ENCODE assay signal across 9 mouse cellular contexts in genomic region chr3:98426749-98427148, GRCm38 (mm10). TPM values are rescaled to one million over a fixed set of nuclear protein-coding genes. Genes with fewer than 3 reads are reported as not detected.
A peak's percentile ranks its signal among the peaks of the same experiment; 100 is the strongest.
DNase-seq lines count a peak whose midpoint lies in the region; ATAC-seq and TF ChIP-seq lines count a peak whose summit lies in the region.
"Had no signal": no experiment of that assay in that cellular context is flagged by ENCODE, and none has a peak within 500 bp of the region (broad histone marks: within the 10 kb centered on the region; RNA-seq: fewer than 3 reads in every experiment).

No protein-coding gene starts in this region.

- H3K27ac ChIP-seq in lung, postnatal 0 days (ENCODE audit: low read length), result no peak overlapping the region
- H3K27ac ChIP-seq in limb, embryonic 14.5 days (replicated peaks; ENCODE audit: low read depth, low read length), result no peak overlapping the region
- no peak overlapping the region for H3K27ac ChIP-seq in stomach, embryonic 15.5 days

- no peaks in the 10 kb centered on the region for H3K27me3 ChIP-seq in lung, postnatal 0 days (replicated peaks; ENCODE audit: insufficient read depth, low read length)
- peaks cover 29% of the 10 kb centered on the region for H3K27me3 ChIP-seq in limb, embryonic 14.5 days (ENCODE audit: control insufficient read depth, insufficient read depth, low read length)
- peaks cover 16% of the 10 kb centered on the region for H3K27me3 ChIP-seq in stomach, embryonic 15.5 days (replicated peaks)

- no peak for TF ChIP-seq EP300 in lung, postnatal 0 days (IDR thresholded peaks at IDR 0.05)

- H3K4me3 ChIP-seq in lung, postnatal 0 days (ENCODE audit: low read depth, low read length), result no peak overlapping the region
- peak overlapping the region; percentile 59 for H3K4me3 ChIP-seq in limb, embryonic 14.5 days (replicated peaks; ENCODE audit: low read length)
- peak overlapping the region; percentile 58 for H3K4me3 ChIP-seq in stomach, embryonic 15.5 days (replicated peaks)

- H3K4me1 ChIP-seq in lung, postnatal 0 days (ENCODE audit: insufficient read depth, low read depth, low read length), result peaks cover 13% of the 10 kb centered on the region; the same call in 1 of the 2 replicates
- H3K4me1 ChIP-seq in limb, embryonic 14.5 days (ENCODE audit: control insufficient read depth, insufficient read depth, low read length), result peaks cover 5% of the 10 kb centered on the region; the same call in 1 of the 2 replicates
- peaks cover 14% of the 10 kb centered on the region for H3K4me1 ChIP-seq in stomach, embryonic 15.5 days

- no peak for DNase-seq in frontal cortex, adult 2 months (ENCODE audit: extremely low spot score in 1 of 2, low spot score in 1 of 2)
- DNase-seq in lung, postnatal 0 days (ENCODE audit: low spot score), result no peak
- DNase-seq in lung, adult 18-20 months, result no peak
- DNase-seq in limb, embryonic 14.5 days (ENCODE audit: low spot score), result no peak
- DNase-seq in adrenal gland, postnatal 14 days, result no peak
- DNase-seq in adrenal gland, adult (ENCODE audit: inconsistent age in 2 of 2, low spot score in 1 of 2), result no peak

- no peak for TF ChIP-seq CTCF in lung, postnatal 0 days (IDR thresholded peaks at IDR 0.05)

- no peak overlapping the region for H3K9ac ChIP-seq in lung, postnatal 0 days (replicated peaks; ENCODE audit: low read depth)
- H3K9ac ChIP-seq in limb, embryonic 14.5 days (ENCODE audit: low read depth, low read length, severe bottlenecking), result no peak overlapping the region
- no peak overlapping the region for H3K9ac ChIP-seq in stomach, embryonic 15.5 days

- no peak for TF ChIP-seq POLR2A in limb, embryonic 14.5 days (IDR thresholded peaks at IDR 0.05; ENCODE audit: borderline replicate concordance, extremely low read depth, insufficient read depth, insufficient read length)

- peak overlapping the region; percentile 99 for H3K4me2 ChIP-seq in lung, postnatal 0 days (replicated peaks; ENCODE audit: low read depth, low read length)
- peak overlapping the region; percentile 99 for H3K4me2 ChIP-seq in limb, embryonic 14.5 days (replicated peaks; ENCODE audit: low read depth, low read length, severe bottlenecking)
- peak overlapping the region; percentile 99 for H3K4me2 ChIP-seq in stomach, embryonic 15.5 days

- no peaks in the 10 kb centered on the region for H3K9me3 ChIP-seq in lung, postnatal 0 days (ENCODE audit: low read length)
- H3K9me3 ChIP-seq in limb, embryonic 14.5 days (ENCODE audit: control insufficient read depth, low read length), result no peaks in the 10 kb centered on the region
- no peaks in the 10 kb centered on the region for H3K9me3 ChIP-seq in stomach, embryonic 15.5 days

- no peaks in the 10 kb centered on the region for H3K36me3 ChIP-seq in lung, postnatal 0 days (ENCODE audit: insufficient read depth, low read length)
- H3K36me3 ChIP-seq in limb, embryonic 14.5 days (ENCODE audit: control insufficient read depth, insufficient read depth, low read length), result no peaks in the 10 kb centered on the region
- H3K36me3 ChIP-seq in stomach, embryonic 15.5 days, result no peaks in the 10 kb centered on the region

- 54% methylated on average over 5 of the region's 5 CpGs for WGBS in lung, postnatal 0 days
- 49% methylated on average over 5 of the region's 5 CpGs for WGBS in limb, embryonic 14.5 days
- 47% methylated on average over 5 of the region's 5 CpGs for WGBS in stomach, embryonic 15.5 days

- ATAC-seq in frontal cortex, adult (ENCODE audit: low TSS enrichment), result peak; percentile 24; the same call in 1 of the 2 replicates
- no peak for ATAC-seq in lung, postnatal 0 days
- ATAC-seq in limb, embryonic 14.5 days (ENCODE audit: low FRiP score, low read depth), result no peak
- no peak for ATAC-seq in stomach, embryonic 15.5 days (ENCODE audit: insufficient read depth, low FRiP score, low read depth)

RNA-seq across cellular contexts. Expression of gene Gm4450, which starts 30.2 kb away (rescaled TPM):
- not detected in 2 replicates for polyA plus RNA-seq in frontal cortex, adult 2 months (2012; rRNA removed)
- not detected in 2 replicates for polyA plus RNA-seq in lung, postnatal 0 days (2015; fragmentation: Nextera tagmentation; extraction: Ambion mirVana)
- not detected in 2 replicates for polyA plus RNA-seq in limb, embryonic 14.5 days (2012; rRNA removed)
- not detected in 2 replicates for polyA plus RNA-seq in limb, embryonic 14.5 days (2014; fragmentation: Nextera tagmentation; extraction: Ambion mirVana)
- not detected in 2 replicates for polyA plus RNA-seq in stomach, embryonic 15.5 days (2015; fragmentation: Nextera tagmentation; extraction: Ambion mirVana)
- 0.96 TPM in 1 of 2 replicates, not detected in the other for total RNA-seq in adrenal gland, postnatal 14 days (2021)
- total RNA-seq: left cerebral cortex, postnatal 14 days had no signal

RNA-seq across cellular contexts. Expression of gene Zfp697, which starts 44.5 kb away (rescaled TPM):
- polyA plus RNA-seq in frontal cortex, adult 2 months (2012; rRNA removed), result 17.0 TPM in 2 replicates
- polyA plus RNA-seq in lung, postnatal 0 days (2015; fragmentation: Nextera tagmentation; extraction: Ambion mirVana), result 9.2 and 10.6 TPM in 2 replicates
- polyA plus RNA-seq in limb, embryonic 14.5 days (2012; rRNA removed), result 6.4 and 7.7 TPM in 2 replicates
- polyA plus RNA-seq in limb, embryonic 14.5 days (2014; fragmentation: Nextera tagmentation; extraction: Ambion mirVana), result 8.6 and 8.9 TPM in 2 replicates
- polyA plus RNA-seq in stomach, embryonic 15.5 days (2015; fragmentation: Nextera tagmentation; extraction: Ambion mirVana), result 5.8 and 6.1 TPM in 2 replicates
- 3.4 and 4.3 TPM in 2 replicates for total RNA-seq in adrenal gland, postnatal 14 days (2021)
